Mouse (Mus musculus) B cell, adult (primary cell): ENCODE results near the gene Asf1b. TPM values are rescaled to one million over a fixed set of nuclear protein-coding genes. Genes with fewer than 3 reads are reported as not detected.

Experiments
- total RNA-seq: library from RNA; stranded (reverse); gene quantifications from 4 replicates; pipeline ENCODE4 v1.2.4, GENCODE M21; 2023; ENCODE audit not compliant: inconsistent age

Asf1b gene
- total RNA-seq, result 8.9 to 13.0 TPM (median 11.5 TPM) in 4 replicates

DNA sequence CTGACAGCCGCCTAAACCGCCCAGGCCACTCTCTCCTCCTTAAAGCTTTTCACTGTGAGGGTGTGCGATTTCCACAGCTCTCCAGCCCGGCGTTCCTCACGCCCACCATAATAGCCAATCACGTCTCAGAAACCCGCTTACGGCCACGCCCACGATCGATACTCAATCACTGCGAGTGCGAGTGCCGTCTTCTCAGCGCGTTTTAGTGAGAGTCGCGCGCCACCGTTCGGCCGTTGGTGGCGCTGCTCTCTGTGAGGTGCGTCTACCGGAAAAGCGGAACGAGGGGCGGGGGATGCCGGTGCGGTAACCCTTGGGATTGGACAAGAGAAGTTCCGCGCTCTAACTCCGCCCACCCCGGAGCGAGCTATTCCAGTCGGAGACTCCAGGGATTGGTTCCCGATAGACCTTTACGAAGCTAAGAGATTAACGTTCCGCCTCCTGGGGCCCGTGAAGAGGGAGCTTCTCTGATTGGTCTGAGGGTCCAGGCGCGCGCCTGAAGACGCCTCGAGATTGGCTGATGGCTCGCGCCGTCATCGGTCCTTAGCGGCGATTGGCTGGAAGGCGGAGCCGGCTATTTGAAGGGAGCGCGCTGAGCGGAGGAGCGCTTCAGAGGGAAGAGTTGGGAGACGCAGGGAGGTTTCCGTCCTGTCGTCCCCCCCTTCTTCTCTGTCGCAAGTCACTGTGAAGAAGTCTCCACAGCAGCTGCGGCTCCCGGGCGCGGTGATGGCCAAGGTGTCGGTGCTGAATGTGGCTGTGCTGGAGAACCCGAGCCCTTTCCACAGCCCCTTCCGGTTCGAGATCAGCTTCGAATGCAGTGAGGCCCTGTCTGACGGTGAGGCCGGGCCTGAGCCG, at the start of gene Asf1b, which contains the start of gene Gm10644:
Gene Asf1b, plus strand, starts transcription at position 402 of the 852 bp plus-strand sequence.
Gene Gm10644, minus strand, starts transcription at position 100 of the 852 bp plus-strand sequence.

DNA sequence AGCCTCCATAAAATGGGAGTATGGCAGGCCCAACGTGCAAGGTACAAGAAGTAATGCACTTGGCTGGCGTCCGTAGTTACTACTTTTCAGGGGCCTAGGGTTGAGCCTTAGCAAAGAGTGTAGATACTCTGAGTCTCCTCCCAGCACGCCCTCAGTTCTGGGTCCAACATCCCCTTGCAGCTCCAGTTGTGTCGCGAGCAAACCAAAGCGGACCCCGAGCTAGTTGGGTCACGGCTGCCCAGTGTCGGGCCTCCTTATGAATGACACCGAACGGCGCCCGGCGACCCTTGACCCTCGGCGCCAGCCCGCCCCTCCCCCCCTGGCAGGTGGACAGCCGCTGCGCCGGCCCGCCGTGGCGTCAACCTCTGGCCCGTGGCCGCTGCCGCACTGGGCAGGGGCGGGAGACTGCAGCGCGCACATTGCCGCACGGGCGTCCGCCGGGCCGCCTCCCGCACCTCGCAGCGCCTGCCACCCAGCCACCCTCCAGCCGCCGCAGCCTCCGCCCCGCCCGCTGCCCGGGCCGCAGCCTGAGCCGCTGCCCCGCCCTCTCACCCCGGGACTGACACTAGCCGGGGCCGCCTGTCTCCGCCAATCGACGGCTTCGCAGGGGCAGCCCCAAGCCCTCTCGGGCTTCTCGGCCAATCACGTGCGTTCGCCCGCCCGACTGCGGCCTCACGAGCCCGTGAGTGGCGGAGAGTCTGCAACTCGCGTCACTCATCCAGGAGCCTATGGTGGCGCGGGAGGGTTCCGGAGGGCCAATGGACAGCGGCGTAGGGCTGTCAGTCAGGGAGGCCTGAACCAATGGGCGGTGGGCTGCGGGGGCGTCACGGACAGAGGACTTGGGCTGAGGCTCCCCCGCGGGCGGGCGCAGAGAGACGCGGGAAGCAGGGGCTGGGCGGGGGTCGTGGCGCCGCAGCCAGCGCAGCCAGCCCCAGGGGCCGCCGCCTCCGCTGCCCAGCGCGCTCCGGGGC, 17.1 kb downstream of the Asf1b start, which contains the start of gene Prkaca:
Gene Prkaca, plus strand, starts transcription at position 844 of the 971 bp plus-strand sequence.

DNA sequence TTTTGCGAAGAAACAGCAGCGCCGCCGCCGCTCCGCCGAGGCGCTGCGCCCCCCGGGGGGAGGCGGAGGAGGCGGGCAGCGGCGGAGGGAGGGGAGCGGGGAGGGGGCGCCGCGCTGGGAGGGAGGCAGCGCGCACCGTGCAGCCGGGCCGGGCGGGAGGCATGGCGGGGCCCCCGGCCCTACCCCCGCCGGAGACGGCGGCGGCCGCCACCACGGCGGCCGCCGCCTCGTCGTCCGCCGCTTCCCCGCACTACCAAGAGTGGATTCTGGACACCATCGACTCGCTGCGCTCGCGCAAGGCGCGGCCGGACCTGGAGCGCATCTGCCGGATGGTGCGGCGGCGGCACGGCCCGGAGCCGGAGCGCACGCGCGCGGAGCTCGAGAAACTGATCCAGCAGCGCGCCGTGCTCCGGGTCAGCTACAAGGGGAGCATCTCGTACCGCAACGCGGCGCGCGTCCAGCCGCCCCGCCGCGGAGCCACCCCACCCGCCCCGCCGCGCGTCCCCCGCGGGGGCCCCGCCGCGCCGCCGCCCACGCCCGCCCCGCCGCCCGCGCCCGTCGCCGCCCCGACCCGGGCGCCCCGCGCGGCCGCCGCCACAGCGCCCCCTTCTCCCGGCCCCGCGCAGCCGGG, 42.3 kb downstream of the Asf1b start, which contains the start of gene Samd1:
Gene Samd1, plus strand, starts transcription at position 162 of the 631 bp plus-strand sequence.

DNA sequence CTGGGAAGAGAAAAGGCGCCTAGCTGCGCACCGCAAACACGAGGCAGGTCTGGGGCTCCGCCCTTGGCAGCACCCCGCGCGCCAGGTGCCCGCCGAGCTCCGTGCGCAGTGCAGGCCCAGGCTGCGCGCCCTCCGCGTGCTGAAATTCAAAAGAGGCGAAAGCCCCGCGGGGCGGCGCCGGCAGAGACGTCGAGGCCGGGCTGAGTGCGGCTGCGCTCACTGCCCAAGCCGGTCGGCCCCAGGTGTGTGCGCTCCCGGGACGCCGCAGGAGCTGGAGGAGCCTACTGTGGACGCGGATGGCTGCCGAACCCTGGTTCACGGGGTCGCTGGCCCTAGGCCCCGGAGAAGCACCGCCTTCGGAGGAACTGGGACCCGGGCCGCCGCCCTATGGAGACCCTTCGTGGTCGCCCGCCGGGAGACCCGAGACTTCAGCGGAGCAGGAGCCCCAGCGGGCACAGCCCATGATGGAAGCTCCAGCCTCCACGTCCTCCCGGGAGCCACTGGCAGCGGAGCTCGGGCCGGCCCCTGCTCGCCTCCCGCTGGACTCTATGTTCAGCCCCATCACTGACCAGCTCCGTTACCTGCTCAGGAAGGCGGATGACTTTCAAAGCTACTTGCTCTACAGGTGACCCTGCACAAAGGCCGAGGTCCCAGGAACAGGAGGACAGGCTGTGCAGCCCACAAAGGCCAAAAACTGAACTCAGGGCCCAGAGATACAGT, 46.1 kb downstream of the Asf1b start, which contains the start of gene 1700067K01Rik:
Gene 1700067K01Rik, plus strand, starts transcription at position 222 of the 720 bp plus-strand sequence.

DNA sequence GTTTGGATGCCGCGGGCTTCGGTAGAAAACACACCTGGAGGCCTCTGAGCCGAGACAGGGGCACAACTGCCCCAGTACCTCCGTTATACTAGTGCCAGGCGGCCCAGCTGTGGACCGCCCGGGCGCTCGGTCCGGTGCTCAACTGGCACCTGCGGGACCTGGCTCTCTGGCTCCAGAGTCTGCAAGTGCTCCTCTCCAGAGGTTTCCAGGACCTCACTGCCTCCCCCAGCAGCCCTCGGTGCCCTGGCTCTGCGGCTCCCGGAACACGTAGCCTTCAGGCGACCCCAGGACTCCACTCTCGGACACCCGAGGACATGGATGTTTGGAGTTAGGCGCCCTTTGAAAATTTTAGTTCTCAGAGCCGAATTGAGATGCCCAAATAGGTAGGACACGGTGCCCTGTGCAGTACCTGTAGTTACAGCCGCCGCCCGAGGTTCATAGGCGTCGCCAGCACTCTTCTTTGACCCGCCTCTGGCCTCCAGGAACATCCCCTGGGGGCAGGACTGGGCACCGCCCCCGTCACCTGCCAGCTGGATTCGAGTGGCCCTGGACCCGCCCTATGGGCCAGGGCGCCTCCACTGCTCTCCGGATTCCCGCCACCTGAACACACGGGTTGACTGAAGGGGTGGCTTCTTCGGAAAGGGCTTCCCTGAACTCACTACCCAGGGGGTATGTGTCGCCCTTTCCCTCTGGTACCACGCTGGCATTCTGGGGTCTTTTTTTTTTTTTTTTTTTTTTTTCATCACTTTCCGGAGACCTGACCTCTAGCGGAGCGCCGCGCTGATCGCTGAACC, 56.6 kb downstream of the Asf1b start, which contains the start of gene 2210011C24Rik:
Gene 2210011C24Rik, minus strand, starts transcription at position 467 of the 794 bp plus-strand sequence.

Other genes with a start within 250 kb of the Asf1b start
- 98.5 to 114 TPM (median 103 TPM) in 4 replicates for gene Ddx39, start 240.3 kb upstream of the Asf1b start, total RNA-seq
- 830 to 1,032 TPM (median 998 TPM) in 4 replicates for gene Adgre5, start 214.2 kb upstream of the Asf1b start, total RNA-seq
- gene Adgrl1, start 55.4 kb upstream of the Asf1b start, total RNA-seq, result 4.0 to 9.1 TPM (median 5.7 TPM) in 4 replicates
- 1.0 to 2.6 TPM (median 1.3 TPM) in 4 replicates for gene Gm10644, start 302 bp upstream of the Asf1b start, total RNA-seq
- 45.8 to 49.4 TPM (median 48.8 TPM) in 4 replicates for gene Prkaca, start 17.5 kb downstream of the Asf1b start, total RNA-seq
- 50.7 to 56.9 TPM (median 54.5 TPM) in 4 replicates for gene Samd1, start 42.2 kb downstream of the Asf1b start, total RNA-seq
- 0.51 to 1.3 TPM (median 0.92 TPM) in 4 replicates for gene 1700067K01Rik, start 46.0 kb downstream of the Asf1b start, total RNA-seq
- not detected in 4 replicates for gene 2210011C24Rik, start 56.7 kb downstream of the Asf1b start, total RNA-seq
- 0.21 TPM in 1 of 4 replicates, not detected in the others for gene Palm3, start 66.0 kb downstream of the Asf1b start, total RNA-seq
- 90.8 to 101 TPM (median 92.9 TPM) in 4 replicates for gene Il27ra, start 87.1 kb downstream of the Asf1b start, total RNA-seq
- not detected in 4 replicates for gene Rln3, start 89.5 kb downstream of the Asf1b start, total RNA-seq
- gene Gm10643, start 109.6 kb downstream of the Asf1b start, total RNA-seq, result 6.1 to 8.0 TPM (median 6.4 TPM) in 4 replicates
- 86.3 to 95.7 TPM (median 91.8 TPM) in 4 replicates for gene Rfx1, start 111.3 kb downstream of the Asf1b start, total RNA-seq
- 48.9 to 55.8 TPM (median 52.6 TPM) in 4 replicates for gene Dcaf15, start 149.3 kb downstream of the Asf1b start, total RNA-seq
- not detected in 4 replicates for gene Podnl1, start 170.5 kb downstream of the Asf1b start, total RNA-seq
- gene Cc2d1a, start 192.4 kb downstream of the Asf1b start, total RNA-seq, result 33.0 to 37.2 TPM (median 35.2 TPM) in 4 replicates
- gene 4930432K21Rik, start 192.5 kb downstream of the Asf1b start, total RNA-seq, result 0.63 to 3.4 TPM (median 1.6 TPM) in 4 replicates
- gene Nanos3, start 229.7 kb downstream of the Asf1b start, total RNA-seq, result not detected in 4 replicates